Mouse (Mus musculus) lung, postnatal 25 days (tissue): ENCODE data around the gene Hpcal4.

Source experiments
- DNase-seq: peaks from one replicate; pipeline ENCODE4 v3.0.0; 2022; ENCODE audit warnings: low spot score

Hpcal4 gene

GRCm38 (mm10) chr4:123239361-123240203 is 56.6 kb downstream of the Hpcal4 start:
- peak; percentile 24 for DNase-seq
